Mouse (Mus musculus) kidney, adult 2 months (tissue): Measurements from ENCODE around the gene Rbfox3. TPM values are rescaled to one million over a fixed set of nuclear protein-coding genes. Genes with fewer than 3 reads are reported as not detected.

Source experiments
- DNase-seq: peaks from one replicate; pipeline ENCODE4 v3.0.0; 2021
- H3K27ac ChIP-seq: fragments of 200-500 bp; 2 replicates; pipeline ENCODE4 v1.5.1; 2012; ENCODE audit warnings: low read depth, low read length, control low read depth, inconsistent platforms; ENCODE audit not compliant: insufficient read depth
- H3K27me3 ChIP-seq: fragments of 200-500 bp; replicated peaks from 2 replicates; pipeline ENCODE4 v1.6.1; 2012; ENCODE audit warnings: mild to moderate bottlenecking, moderate library complexity, low read length, inconsistent platforms; ENCODE audit not compliant: control insufficient read depth, insufficient read depth
- H3K36me3 ChIP-seq: fragments of 200-500 bp; 2 replicates; pipeline ENCODE4 v1.6.1; 2012; ENCODE audit warnings: mild to moderate bottlenecking, moderate library complexity, low read length, inconsistent platforms; ENCODE audit not compliant: control insufficient read depth, insufficient read depth
- H3K4me1 ChIP-seq: fragments of 200-500 bp; 2 replicates; pipeline ENCODE4 v1.6.1; 2011; ENCODE audit warnings: low read length; ENCODE audit not compliant: control insufficient read depth, insufficient read depth
- H3K4me3 ChIP-seq: fragments of 200-500 bp; 2 replicates; pipeline ENCODE4 v1.5.1; 2011; ENCODE audit warnings: mild to moderate bottlenecking, low read depth, low read length, control low read depth; ENCODE audit not compliant: insufficient read depth
- CTCF ChIP-seq: fragments of 200-500 bp; conservative IDR thresholded peaks from 2 replicates; pipeline ENCODE4 v1.5.1; 2011; ENCODE audit warnings: low read depth, mild to moderate bottlenecking, control low read depth, low read length, moderate library complexity, mixed read lengths; ENCODE audit not compliant: insufficient read depth, insufficient read length
- POLR2A ChIP-seq: fragments of 200-500 bp; IDR thresholded peaks from one replicate; pipeline ENCODE4 v1.6.1; 2011; ENCODE audit warnings: low read depth, low read length, control low read depth
- WGBS: fragments of 180-500 bp; shearing (Covaris S2); methylation state at CpG from one replicate; pipeline ENCODE4 v1.1.7; 2018; 5-methylcytosine and 5-hydroxymethylcytosine counted together
- polyA plus RNA-seq: library from polyadenylated mRNA; depleted of rRNA; stranded (reverse); fragments of >200 nt; gene quantifications from 2 replicates; pipeline ENCODE4 v1.2.3, GENCODE M21; 2012

Gene Rbfox3
- polyA plus RNA-seq, 1 experiment = 0.27 TPM

DNA sequence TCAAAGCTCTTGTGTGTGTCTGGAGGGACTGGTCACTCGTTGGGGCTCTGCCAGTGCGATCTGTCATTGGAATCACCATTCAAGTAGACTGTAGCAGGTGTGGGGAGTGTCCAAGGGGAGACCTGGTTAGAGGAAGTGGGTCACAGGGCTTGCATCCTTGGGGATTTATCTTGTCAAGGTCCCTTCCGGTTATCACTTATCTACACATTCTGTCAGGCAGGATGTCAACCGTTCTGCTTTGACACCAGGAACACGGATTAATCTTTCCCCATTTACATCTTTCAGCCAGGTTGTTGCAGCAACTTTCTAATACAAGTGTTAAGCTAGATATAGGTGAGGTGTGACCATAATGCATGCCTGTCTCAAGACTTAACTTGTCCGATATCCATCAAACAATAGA, 455.6 kb downstream of the Rbfox3 start:
- TF ChIP-seq POLR2A (no peak), CTCF (no peak)

DNA sequence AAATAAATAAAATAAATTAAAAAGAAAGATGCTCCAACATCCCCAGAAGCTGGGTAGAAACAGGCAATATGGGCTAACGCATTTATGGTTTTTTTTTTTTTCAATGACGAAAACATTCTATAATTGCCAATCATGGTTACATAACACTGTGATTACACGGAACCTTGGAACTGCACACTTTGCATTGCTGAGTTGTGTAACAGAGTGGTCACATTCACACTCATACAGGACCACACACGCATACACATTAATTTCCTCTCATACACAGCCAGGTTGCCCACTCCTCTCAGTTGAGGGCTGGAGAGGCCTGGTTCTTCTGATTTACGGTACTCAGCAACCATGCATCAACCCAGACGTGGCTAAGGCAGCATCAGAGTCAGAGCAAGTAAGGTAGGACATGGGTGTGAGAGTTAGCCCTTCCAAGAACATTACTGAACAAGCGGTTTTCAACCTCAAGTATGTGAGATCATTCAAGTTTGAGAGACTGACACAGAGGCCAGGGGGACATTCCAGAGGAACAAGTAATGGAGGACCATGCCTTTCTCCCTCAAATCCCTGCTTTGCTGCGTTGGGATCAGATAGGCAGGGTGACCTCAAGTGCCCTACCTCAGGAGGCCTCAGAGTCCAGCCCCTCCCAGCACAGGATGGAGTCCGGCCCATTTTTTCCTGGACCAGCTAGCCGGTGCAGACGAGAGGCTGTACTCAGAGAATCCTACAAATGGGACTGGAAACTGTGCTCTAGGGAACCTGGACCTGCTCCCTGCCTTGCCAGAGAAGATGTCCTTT, 457.3 kb downstream of the Rbfox3 start:
- Histone ChIP-seq H3K4me1 (peaks cover 5% of the 10 kb centered on the region; the same call in 1 of the 2 replicates), H3K27me3 (no peaks in the 10 kb centered on the region), H3K4me3 (no peak overlapping the region), H3K27ac (no peak overlapping the region), H3K36me3 (no peaks in the 10 kb centered on the region)
- no peak for DNase-seq
- WGBS = 65% methylated on average over 11 of the region's 11 CpGs
- no peak for TF ChIP-seq POLR2A
- TF ChIP-seq CTCF = no peak

More for the DNA sequence above, 455.6 kb downstream of the Rbfox3 start:
- no peaks in the 10 kb centered on the region for H3K27me3 ChIP-seq
- WGBS = 71% methylated on average over 6 of the region's 6 CpGs
- no peak for DNase-seq
- no peaks in the 10 kb centered on the region for H3K36me3 ChIP-seq
- no peak overlapping the region for H3K4me3 ChIP-seq
- no peak overlapping the region for H3K27ac ChIP-seq
- H3K4me1 ChIP-seq = peaks cover 5% of the 10 kb centered on the region; the same call in 1 of the 2 replicates

DNA sequence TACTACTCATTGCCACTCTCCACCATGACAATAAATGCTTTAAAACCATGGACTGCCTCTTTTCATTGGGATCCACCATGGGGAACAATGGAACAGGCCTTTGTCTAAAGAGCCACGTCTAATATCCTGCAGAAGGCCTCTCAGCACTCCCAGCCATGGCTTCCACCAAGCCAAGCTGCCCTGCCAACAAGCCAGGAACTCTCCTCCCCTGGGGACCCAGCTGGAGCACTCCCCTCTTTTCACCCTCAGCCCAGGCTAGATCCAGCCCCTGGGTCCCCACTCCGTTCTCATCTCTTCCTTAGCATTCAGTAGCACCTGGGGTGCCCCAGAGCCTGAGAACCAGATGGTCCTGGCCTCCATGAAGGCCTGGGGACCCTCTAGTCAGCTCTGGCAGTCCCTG, 458.4 kb downstream of the Rbfox3 start:
- no peak overlapping the region for H3K4me3 ChIP-seq
- H3K4me1 ChIP-seq = no peaks in the 10 kb centered on the region
- WGBS = 81% methylated on average over 2 of the region's 2 CpGs
- H3K36me3 ChIP-seq = no peaks in the 10 kb centered on the region
- DNase-seq = no peak
- H3K27ac ChIP-seq = no peak overlapping the region
- TF ChIP-seq CTCF = no peak
- TF ChIP-seq POLR2A = no peak
- H3K27me3 ChIP-seq = no peaks in the 10 kb centered on the region

DNA sequence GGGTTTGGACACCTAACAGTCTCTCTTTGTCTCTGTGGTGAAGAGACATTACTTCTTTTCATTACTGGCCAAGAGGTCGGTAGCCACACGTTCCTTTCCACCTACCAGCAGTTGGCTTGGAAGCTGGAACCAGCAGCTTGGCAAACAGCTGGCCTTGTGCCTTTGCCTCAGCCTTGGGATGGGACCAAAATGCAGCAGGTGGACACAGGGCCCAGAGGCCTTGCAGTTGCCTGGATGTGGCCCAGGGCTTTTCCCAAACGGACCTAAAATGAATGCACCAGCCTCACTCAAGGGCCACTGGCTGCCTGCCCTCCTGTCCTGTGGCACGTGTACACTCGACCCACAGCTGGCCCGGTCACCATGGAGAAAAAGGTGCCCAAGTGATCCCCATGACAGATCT, 460.2 kb downstream of the Rbfox3 start:
- Histone ChIP-seq H3K36me3 (no peaks in the 10 kb centered on the region), H3K4me1 (no peaks in the 10 kb centered on the region), H3K27ac (no peak overlapping the region), H3K27me3 (no peaks in the 10 kb centered on the region), H3K4me3 (no peak overlapping the region)
- 86% methylated on average over 6 of the region's 6 CpGs for WGBS
- TF ChIP-seq CTCF (no peak), POLR2A (no peak)
- DNase-seq = no peak

DNA sequence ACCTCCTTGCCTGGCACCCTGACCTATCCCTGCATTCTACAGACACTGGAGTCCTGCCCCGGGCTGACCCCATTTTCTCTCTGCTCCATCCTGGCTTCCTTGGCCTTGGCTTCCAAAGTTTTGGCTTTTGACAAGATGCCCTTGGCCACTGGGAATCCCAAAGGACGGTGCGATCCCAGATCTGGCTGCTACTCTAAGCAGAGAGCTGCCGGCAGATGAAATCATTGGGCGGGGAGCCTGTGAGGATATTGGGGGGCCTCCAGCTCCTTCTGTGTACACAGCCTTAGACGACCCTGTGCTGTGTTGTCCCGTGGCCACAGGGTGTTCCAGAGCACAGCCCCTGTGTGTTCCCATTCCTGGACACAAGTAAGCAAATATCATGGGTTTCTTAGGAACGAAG, 463.0 kb downstream of the Rbfox3 start:
- Histone ChIP-seq H3K4me3 (no peak overlapping the region), H3K27ac (no peak overlapping the region), H3K27me3 (no peaks in the 10 kb centered on the region), H3K4me1 (no peaks in the 10 kb centered on the region), H3K36me3 (no peaks in the 10 kb centered on the region)
- no peak for TF ChIP-seq POLR2A
- no peak for TF ChIP-seq CTCF
- no peak for DNase-seq
- 87% methylated on average over 8 of the region's 8 CpGs for WGBS

DNA sequence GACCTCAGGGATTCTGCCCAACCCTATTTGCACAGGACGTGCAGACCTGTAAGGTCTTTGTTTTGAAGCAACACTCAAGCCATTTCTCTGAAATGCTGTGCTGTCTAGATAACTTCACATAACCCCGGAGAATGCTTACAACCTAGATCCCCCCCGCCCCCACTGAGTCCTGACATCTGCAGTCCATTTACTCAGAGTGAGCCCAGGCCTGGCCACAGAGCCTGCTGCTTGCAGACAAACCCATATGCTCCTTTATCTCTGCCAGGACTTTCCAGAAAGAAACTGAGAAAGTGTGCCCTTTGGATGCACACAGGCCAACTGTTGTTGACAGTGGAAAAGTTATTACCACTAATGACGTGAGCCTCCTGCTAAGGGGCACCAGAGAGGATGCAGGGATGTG, 464.1 kb downstream of the Rbfox3 start:
- DNase-seq = no peak
- Histone ChIP-seq H3K27me3 (no peaks in the 10 kb centered on the region), H3K4me1 (no peaks in the 10 kb centered on the region), H3K4me3 (no peak overlapping the region), H3K27ac (no peak overlapping the region), H3K36me3 (no peaks in the 10 kb centered on the region)
- no peak for TF ChIP-seq CTCF
- TF ChIP-seq POLR2A = no peak
- 71% methylated on average over 4 of the region's 4 CpGs for WGBS

DNA sequence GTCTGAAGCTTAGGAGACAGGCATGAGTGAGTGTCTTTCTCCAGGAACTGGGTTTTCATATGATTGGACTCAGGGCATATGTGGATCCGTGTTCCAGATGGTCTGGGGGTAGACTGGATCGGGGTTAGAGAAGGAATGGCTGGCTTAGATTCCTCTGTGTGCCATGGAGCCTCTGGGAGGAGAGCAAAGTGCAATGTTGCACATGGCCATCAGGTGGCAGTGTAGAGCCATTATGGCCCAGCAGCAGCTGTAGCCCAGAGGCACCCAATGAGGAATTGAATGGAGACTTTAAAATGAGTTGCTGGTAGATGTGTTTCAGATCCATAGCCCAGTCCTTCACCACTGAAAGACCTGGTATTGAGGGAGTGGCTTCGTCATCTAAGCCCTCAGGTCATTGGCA, 465.6 kb downstream of the Rbfox3 start:
- 10% methylated on average over 3 of the region's 3 CpGs for WGBS
- Histone ChIP-seq H3K36me3 (no peaks in the 10 kb centered on the region), H3K27ac (no peak overlapping the region), H3K27me3 (no peaks in the 10 kb centered on the region), H3K4me1 (no peaks in the 10 kb centered on the region), H3K4me3 (no peak overlapping the region)
- TF ChIP-seq POLR2A (no peak), CTCF (peak; percentile 99)
- DNase-seq = peak; percentile 58
